Mouse (Mus musculus) liver, postnatal 0 days (tissue): ENCODE measurements at regions not wholly inside any gene's neighbourhood (a gene's known extent, or its start where the extent isn't known, plus 50 kb on each side); places are given as distances from the start of the nearest gene placed in this dataset.

Experiments
- CTCF ChIP-seq: sonication (generic); IDR thresholded peaks from 2 replicates; pipeline ENCODE4 v1.5.1; 2016; ENCODE audit warnings: antibody characterized with exemption, low read depth
- EP300 ChIP-seq: IDR thresholded peaks from 2 replicates; pipeline ENCODE4 v1.6.1; 2016; ENCODE audit warnings: antibody characterized with exemption, low read depth, mild to moderate bottlenecking

GRCm38 (mm10) chr2:179371553-179371952 lies 70.7 kb upstream of the Cdh4 start:
- no peak for TF ChIP-seq CTCF
- no peak for TF ChIP-seq EP300
